Mouse (Mus musculus): ENCODE results near the gene Arhgap25. TPM values are rescaled to one million over a fixed set of nuclear protein-coding genes. Genes with fewer than 3 reads are reported as not detected.

Arhgap25 gene
- 0.46 and 0.65 TPM in 2 replicates for polyA plus RNA-seq (2012; rRNA removed; ENCODE audit: low replicate concordance)

GRCm38 (mm10) chr6:87532953-87533710 is at the start of gene Arhgap25:
TSS of gene Arhgap25 (minus strand) at chr6:87533259.

GRCm38 (mm10) chr6:87428487-87429044 is 104.5 kb downstream of the Arhgap25 start, which contains the start of gene Bmp10:
TSS of gene Bmp10 (plus strand) at chr6:87428994.

Other genes with a start within 250 kb of the Arhgap25 start
- 1.2 and 2.3 TPM in 2 replicates for gene Antxr1, start 197.4 kb downstream of the Arhgap25 start, polyA plus RNA-seq (2012; rRNA removed; ENCODE audit: low replicate concordance)
- 5.5 and 1,417 TPM in 2 replicates for gene Gkn1, start 182.3 kb downstream of the Arhgap25 start, polyA plus RNA-seq (2012; rRNA removed; ENCODE audit: low replicate concordance)
- gene Gkn2, start 159.9 kb downstream of the Arhgap25 start, polyA plus RNA-seq (2012; rRNA removed; ENCODE audit: low replicate concordance), result 3.6 and 1,030 TPM in 2 replicates
- 12.4 and 6,708 TPM in 2 replicates for gene Gkn3, start 144.3 kb downstream of the Arhgap25 start, polyA plus RNA-seq (2012; rRNA removed; ENCODE audit: low replicate concordance)
- 0.13 TPM in 1 of 2 replicates, not detected in the other for gene Bmp10, start 104.3 kb downstream of the Arhgap25 start, polyA plus RNA-seq (2012; rRNA removed; ENCODE audit: low replicate concordance)
- 0.17 and 0.23 TPM in 2 replicates for gene Prokr1, start 57.5 kb upstream of the Arhgap25 start, polyA plus RNA-seq (2012; rRNA removed; ENCODE audit: low replicate concordance)
- gene Aplf, start 138.9 kb upstream of the Arhgap25 start, polyA plus RNA-seq (2012; rRNA removed; ENCODE audit: low replicate concordance), result 2.1 and 2.7 TPM in 2 replicates
- 1.7 and 2.2 TPM in 2 replicates for gene Efcc1, start 197.6 kb upstream of the Arhgap25 start, polyA plus RNA-seq (2012; rRNA removed; ENCODE audit: low replicate concordance)
- 0.13 and 2.5 TPM in 2 replicates for gene Gp9, start 244.8 kb upstream of the Arhgap25 start, polyA plus RNA-seq (2012; rRNA removed; ENCODE audit: low replicate concordance)